Mouse (Mus musculus) layer of hippocampus, adult 11-12 months (tissue): ENCODE data around the gene Fthl17c.
A peak's percentile ranks its signal among the peaks of the same experiment; 100 is the strongest.
"Not testable (repeated sequence)": the region's sequence is repeated elsewhere in the genome, so short reads cannot be mapped to it uniquely, and the experiment has no call there.

Source experiments
- DNase-seq: peaks from one replicate; pipeline ENCODE4 v3.0.0; 2022; ENCODE audit warnings: low spot score

The Fthl17c gene

DNA sequence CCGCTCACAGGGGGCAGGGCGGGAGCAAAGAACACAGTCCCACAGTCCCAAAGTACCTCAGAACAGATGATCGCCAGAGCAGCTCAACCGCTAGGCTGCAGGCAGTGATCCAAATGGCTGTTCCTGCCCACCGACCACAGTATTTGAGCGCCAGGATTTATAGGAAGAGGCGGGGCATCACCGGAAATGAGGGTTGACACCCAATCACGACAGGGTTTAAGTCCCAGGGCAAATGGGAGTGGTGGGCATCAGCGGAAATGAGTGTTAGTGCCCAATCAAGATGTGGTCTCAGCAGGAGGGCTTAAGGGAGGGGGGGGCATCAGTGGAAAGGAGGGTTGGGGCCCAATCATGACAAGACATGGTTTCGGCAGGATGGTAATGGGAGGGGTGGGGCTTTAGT is at the start of gene Fthl17c:
Gene Fthl17c, minus strand, starts transcription at position 101 of the 400 bp plus-strand sequence.
- DNase-seq: not testable (repeated sequence)

DNA sequence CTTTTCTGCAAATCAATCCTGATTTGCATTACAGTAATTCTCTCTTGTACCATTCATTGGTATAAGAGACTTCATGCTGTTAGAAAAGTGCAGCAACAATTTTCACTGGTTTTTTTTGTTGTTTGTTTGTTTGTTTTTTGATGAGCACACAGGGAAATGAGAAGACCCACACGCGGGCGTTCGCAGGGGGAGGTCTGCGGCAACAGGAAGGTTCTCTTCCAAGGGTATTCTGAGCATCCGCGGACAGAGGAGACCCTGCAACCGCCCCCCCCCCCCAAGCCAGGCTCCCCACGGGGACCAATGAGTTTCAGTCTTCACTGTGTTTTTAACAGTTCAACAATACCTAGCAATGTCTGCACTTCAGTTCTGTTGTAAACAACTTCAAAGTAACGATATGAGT is 43.1 kb upstream of the Fthl17c start:
- DNase-seq: no peak

DNA sequence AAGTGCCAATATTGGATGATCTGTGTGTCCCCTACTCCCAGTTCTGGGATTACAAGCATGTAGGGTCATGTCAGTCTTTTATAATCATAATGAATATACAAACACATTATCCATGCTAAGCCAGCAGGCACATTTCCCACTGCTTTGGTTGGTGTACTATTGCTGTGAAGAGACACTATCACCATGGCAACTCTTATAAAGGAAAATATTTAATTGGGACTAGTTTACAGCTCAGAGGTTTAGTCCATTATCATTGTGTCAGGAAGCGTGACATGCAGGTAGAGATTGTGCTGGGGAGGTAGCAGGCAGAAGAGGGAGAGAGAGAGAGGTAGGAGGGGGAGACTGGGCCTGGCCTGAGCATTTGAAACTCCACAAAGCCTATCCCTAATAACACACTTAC is 39.7 kb upstream of the Fthl17c start:
- no peak for DNase-seq

DNA sequence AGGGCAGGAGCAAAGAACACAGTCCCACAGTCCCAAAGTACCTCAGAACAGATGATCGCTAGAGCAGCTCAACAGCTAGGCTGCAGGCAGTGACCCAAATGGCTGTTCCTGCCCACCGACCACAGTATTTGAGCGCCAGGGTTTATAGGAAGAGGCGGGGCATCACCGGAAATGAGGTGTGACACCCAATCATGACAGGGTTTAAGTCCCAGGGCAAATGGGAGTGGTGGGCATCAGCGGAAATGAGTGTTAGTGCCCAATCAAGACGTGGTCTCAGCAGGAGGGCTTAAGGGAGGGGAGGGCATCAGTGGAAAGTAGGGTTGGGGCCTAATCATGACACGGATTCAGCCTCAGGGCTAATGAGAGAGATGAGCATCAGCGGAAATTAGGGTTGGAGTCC is 10.3 kb upstream of the Fthl17c start, which contains the start of gene Fthl17d:
Gene Fthl17d, minus strand, starts transcription at position 101 of the 400 bp plus-strand sequence.
- DNase-seq: not testable (repeated sequence)

DNA sequence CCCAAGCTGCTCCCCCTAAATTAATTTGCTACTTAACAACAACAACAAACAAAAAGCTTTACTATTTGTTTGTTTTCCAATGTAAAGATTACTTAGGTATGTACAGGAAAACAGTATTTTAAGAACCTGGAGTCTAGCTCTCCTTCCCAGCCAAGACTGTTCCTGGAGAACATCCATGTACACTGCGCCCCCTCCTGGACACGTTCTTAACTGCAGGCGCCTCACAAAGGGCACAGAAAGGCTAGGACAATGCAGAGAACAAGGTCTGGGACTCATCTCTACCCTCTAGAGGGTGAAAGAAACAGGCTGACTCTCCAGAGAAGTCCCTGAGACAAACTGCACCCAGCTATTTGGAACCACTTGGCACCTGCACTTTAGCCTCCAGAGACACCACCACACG is 11.7 kb downstream of the Fthl17c start:
- DNase-seq: not testable (repeated sequence)

DNA sequence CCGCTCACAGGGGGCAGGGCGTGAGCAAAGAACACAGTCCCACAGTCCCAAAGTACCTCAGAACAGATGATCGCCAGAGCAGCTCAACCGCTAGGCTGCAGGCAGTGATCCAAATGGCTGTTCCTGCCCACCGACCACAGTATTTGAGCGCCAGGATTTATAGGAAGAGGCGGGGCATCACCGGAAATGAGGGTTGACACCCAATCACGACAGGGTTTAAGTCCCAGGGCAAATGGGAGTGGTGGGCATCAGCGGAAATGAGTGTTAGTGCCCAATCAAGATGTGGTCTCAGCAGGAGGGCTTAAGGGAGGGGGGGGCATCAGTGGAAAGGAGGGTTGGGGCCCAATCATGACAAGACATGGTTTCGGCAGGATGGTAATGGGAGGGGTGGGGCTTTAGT is 13.5 kb downstream of the Fthl17c start, which contains the start of gene Fthl17b:
Gene Fthl17b, minus strand, starts transcription at position 101 of the 400 bp plus-strand sequence.
- not testable (repeated sequence) for DNase-seq

DNA sequence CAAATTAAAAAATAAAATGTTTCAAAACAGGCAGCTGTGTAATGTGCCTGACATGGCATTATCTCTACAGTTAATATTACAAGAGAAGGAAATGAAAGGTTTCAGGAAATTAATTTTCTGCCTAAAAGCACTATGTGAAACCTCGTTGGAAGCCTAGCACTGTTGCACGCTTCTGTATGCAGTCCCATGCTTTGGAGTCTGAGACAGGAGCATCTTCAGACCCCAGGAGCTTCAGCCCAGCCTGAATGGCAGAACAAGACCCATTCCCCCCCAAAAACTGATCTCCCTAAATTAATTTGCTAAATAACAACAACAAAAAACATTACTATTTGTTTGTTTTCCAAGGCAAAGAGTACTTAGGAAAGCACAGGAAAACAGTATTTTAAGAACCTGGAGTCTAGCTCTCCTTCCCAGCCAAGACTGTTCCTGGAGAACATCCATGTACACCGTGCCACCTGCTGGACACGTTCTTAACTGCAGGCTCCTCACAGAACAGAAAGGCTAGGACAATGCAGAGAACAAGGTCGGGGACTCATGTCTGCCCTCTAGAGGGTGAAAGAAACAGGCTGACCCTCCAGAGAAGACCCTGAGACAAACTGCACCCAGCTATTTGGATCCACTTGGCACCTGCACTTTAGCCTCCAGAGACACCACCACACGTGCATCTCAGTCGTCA is 28.1 kb downstream of the Fthl17c start:
- peak; percentile 86 for DNase-seq

DNA sequence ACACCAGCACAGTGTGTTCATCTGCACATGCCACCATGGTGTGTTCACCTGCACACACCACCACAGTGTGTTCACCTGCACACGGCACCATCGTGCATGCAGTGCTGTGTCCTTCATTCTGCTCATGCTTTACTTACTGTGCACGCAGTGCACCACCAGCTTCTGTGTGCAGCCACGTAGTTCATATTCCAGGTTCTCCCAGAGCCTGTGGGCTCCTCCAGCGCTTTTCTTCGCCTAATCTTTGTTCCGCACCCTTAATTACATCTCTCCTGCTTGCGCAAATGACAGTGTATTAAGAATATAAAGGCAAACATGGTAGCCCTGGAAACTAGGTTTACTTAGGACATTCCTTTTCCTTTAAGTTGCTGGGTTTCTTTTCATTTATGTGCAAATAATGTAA is 32.3 kb downstream of the Fthl17c start:
- no peak for DNase-seq

DNA sequence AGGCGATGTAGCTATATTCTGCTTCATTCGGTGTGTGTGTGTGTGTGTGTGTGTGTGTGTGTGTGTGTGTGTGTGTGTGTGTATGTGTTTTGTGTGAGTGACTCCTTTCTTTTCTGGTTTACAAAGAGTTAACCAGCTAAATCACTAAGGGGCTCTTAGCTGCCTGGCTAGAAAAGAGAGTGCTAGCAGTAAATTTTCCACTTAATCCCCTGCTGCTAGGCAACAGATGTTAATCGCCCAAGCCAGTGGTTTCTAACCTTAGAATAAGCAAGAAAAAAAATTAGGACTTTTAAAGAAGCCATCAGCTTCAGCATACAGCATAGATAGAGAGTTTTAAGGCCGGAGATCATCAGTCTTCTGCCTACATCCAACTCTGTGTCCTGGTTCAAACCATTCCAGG is 49.1 kb downstream of the Fthl17c start:
- DNase-seq: no peak
